Mouse (Mus musculus) c-Kit-positive CD71-negative TER-119-negative erythroid progenitor cells, embryonic 14.5 days (primary cell): ENCODE measurements around the gene Zfp871.

Experiments used
- DNase-seq: peaks from one replicate; pipeline ENCODE4 v3.0.0-alpha.2; 2013; ENCODE audit warnings: low read depth

The Zfp871 gene

GRCm38 (mm10) chr17:32788094-32788559 lies at the start of gene Zfp871:
TSS of gene Zfp871 (minus strand) at chr17:32788287.
- peak; percentile 82 for DNase-seq

GRCm38 (mm10) chr17:32830418-32830782 lies 42.3 kb upstream of the Zfp871 start:
- no peak for DNase-seq

- DNase-seq, result peak; percentile 64
These were observed 41.7 kb upstream of the Zfp871 start, which contains the start of gene Zfp799 for GRCm38 (mm10) chr17:32829540-32830417. TSS of gene Zfp799 (minus strand) at chr17:32830261.

GRCm38 (mm10) chr17:32816074-32816784 lies 28.1 kb upstream of the Zfp871 start:
- no peak for DNase-seq

- DNase-seq, result no peak
These were observed 26.0 kb upstream of the Zfp871 start for GRCm38 (mm10) chr17:32814136-32814535.

- no peak for DNase-seq
These were observed 22.6 kb upstream of the Zfp871 start for GRCm38 (mm10) chr17:32810648-32811047.

GRCm38 (mm10) chr17:32809544-32810374 lies 21.7 kb upstream of the Zfp871 start, which contains the start of gene Zfp811:
TSS of gene Zfp811 (minus strand) at chr17:32809931.
- DNase-seq, result no peak

GRCm38 (mm10) chr17:32808921-32809320 lies 20.8 kb upstream of the Zfp871 start:
- no peak for DNase-seq

GRCm38 (mm10) chr17:32789244-32789643 lies 1.2 kb upstream of the Zfp871 start:
- no peak for DNase-seq

GRCm38 (mm10) chr17:32788576-32788975 lies 489 bp upstream of the Zfp871 start:
- DNase-seq, result no peak

- no peak for DNase-seq
These were observed 522 bp downstream of the Zfp871 start for GRCm38 (mm10) chr17:32787436-32788093.

- no peak for DNase-seq
These were observed 1.1 kb downstream of the Zfp871 start for GRCm38 (mm10) chr17:32786944-32787343.

- no peak for DNase-seq
These were observed 2.4 kb downstream of the Zfp871 start for GRCm38 (mm10) chr17:32785656-32786055.

- no peak for DNase-seq
These were observed 10.5 kb downstream of the Zfp871 start for GRCm38 (mm10) chr17:32777564-32777963.

GRCm38 (mm10) chr17:32771213-32771612 lies 16.9 kb downstream of the Zfp871 start:
- no peak for DNase-seq

GRCm38 (mm10) chr17:32766422-32766821 lies 21.7 kb downstream of the Zfp871 start:
- no peak for DNase-seq

- no peak for DNase-seq
These were observed 30.8 kb downstream of the Zfp871 start for GRCm38 (mm10) chr17:32757331-32757730.

- DNase-seq, result no peak
These were observed 34.5 kb downstream of the Zfp871 start for GRCm38 (mm10) chr17:32753634-32754033.

- no peak for DNase-seq
These were observed 35.2 kb downstream of the Zfp871 start for GRCm38 (mm10) chr17:32752813-32753360.

GRCm38 (mm10) chr17:32750611-32751010 lies 37.5 kb downstream of the Zfp871 start:
- DNase-seq, result no peak

GRCm38 (mm10) chr17:32741057-32741456 lies 47.0 kb downstream of the Zfp871 start:
- no peak for DNase-seq
